In genomic region chr14:56351959-56352660, GRCm38 (mm10) we compare ENCODE assay signal across 9 mouse cellular contexts. TPM values are rescaled to one million over a fixed set of nuclear protein-coding genes. Genes with fewer than 3 reads are reported as not detected.
DNase-seq lines count a peak whose midpoint lies in the region; ATAC-seq and TF ChIP-seq lines count a peak whose summit lies in the region.
"Had no signal": no experiment of that assay in that cellular context is flagged by ENCODE, and none has a peak within 500 bp of the region (broad histone marks: within the 10 kb centered on the region; RNA-seq: fewer than 3 reads in every experiment).

No protein-coding gene starts in this region.

- no peak for TF ChIP-seq POLR2A in testis, adult 2 months (IDR thresholded peaks at IDR 0.05; ENCODE audit: control insufficient read depth, low read depth, low read length)

- no peaks in the 10 kb centered on the region for H3K27me3 ChIP-seq in midbrain, embryonic 11.5 days (ENCODE audit: control insufficient read depth, insufficient read depth, low read length)
- no peaks in the 10 kb centered on the region for H3K27me3 ChIP-seq in midbrain, embryonic 15.5 days (replicated peaks)
- H3K27me3 ChIP-seq in testis, adult 2 months (ENCODE audit: control insufficient read depth, insufficient read depth, low read length), result no peaks in the 10 kb centered on the region

- H3K4me1 ChIP-seq in midbrain, embryonic 11.5 days (ENCODE audit: control insufficient read depth, insufficient read depth, low read length), result no peaks in the 10 kb centered on the region
- H3K4me1 ChIP-seq in midbrain, embryonic 15.5 days, result no peaks in the 10 kb centered on the region
- H3K4me1 ChIP-seq in testis, adult 2 months (ENCODE audit: control insufficient read depth, insufficient read depth, low read length), result peaks cover 3% of the 10 kb centered on the region; the same call in 1 of the 2 replicates

- no peak overlapping the region for H3K4me3 ChIP-seq in midbrain, embryonic 11.5 days (ENCODE audit: low read depth, low read length)
- H3K4me3 ChIP-seq in midbrain, embryonic 15.5 days, result no peak overlapping the region
- H3K4me3 ChIP-seq in testis, adult 2 months (ENCODE audit: control insufficient read depth, low read depth, low read length), result no peak overlapping the region

- H3K9me3 ChIP-seq in midbrain, embryonic 11.5 days (ENCODE audit: control insufficient read depth, low read length), result no peaks in the 10 kb centered on the region
- no peaks in the 10 kb centered on the region for H3K9me3 ChIP-seq in midbrain, embryonic 15.5 days

- DNase-seq in CD4-positive, CD25-positive, alpha-beta regulatory T cell, adult 2 months (ENCODE audit: low read depth, low spot score), result peak; percentile 74
- DNase-seq in midbrain, embryonic 11.5 days (ENCODE audit: low spot score, missing footprints), result peak; percentile 92
- peak; percentile 73 for DNase-seq in induced T-regulatory cell, adult 2 months (ENCODE audit: low read depth)
- no peak for DNase-seq in frontal cortex, postnatal 10 days (ENCODE audit: low spot score in 2 of 2)

- no peaks in the 10 kb centered on the region for H3K36me3 ChIP-seq in midbrain, embryonic 11.5 days (ENCODE audit: control insufficient read depth, insufficient read depth, low read length)
- H3K36me3 ChIP-seq in midbrain, embryonic 15.5 days (replicated peaks), result no peaks in the 10 kb centered on the region
- H3K36me3 ChIP-seq in testis, adult 2 months (ENCODE audit: control insufficient read depth, insufficient read depth, low read length), result no peaks in the 10 kb centered on the region

- peak; percentile 82; the same call in 1 of the 2 replicates for TF ChIP-seq CTCF in testis, adult 2 months (IDR thresholded peaks at IDR 0.05; ENCODE audit: control insufficient read depth, insufficient read depth, insufficient replicate concordance, low read depth, low read length)

- H3K4me2 ChIP-seq in midbrain, embryonic 11.5 days, result no peak overlapping the region
- H3K4me2 ChIP-seq in midbrain, embryonic 15.5 days, result no peak overlapping the region

- ATAC-seq in CD4-positive, CD25-positive, alpha-beta regulatory T cell, adult 4 months, result no peak
- ATAC-seq in midbrain, embryonic 11.5 days (ENCODE audit: low FRiP score), result no peak
- no peak for ATAC-seq in midbrain, embryonic 15.5 days (replicated peaks)
- peak; percentile 71 for ATAC-seq in common myeloid progenitor, adult 5-6 weeks (replicated peaks; ENCODE audit: low read depth, poor library complexity, severe bottlenecking)

- no peak overlapping the region for H3K27ac ChIP-seq in midbrain, embryonic 11.5 days (ENCODE audit: low read depth, low read length)
- H3K27ac ChIP-seq in midbrain, embryonic 15.5 days, result no peak overlapping the region
- H3K27ac ChIP-seq in testis, adult 2 months (ENCODE audit: control insufficient read depth, insufficient read depth, low read depth, low read length), result no peak overlapping the region

- H3K9ac ChIP-seq in midbrain, embryonic 11.5 days (ENCODE audit: low read length), result no peak overlapping the region
- no peak overlapping the region for H3K9ac ChIP-seq in midbrain, embryonic 15.5 days

- WGBS in midbrain, embryonic 11.5 days, result 40% methylated on average over 17 of the region's 17 CpGs
- WGBS in midbrain, embryonic 15.5 days, result 39% methylated on average over 17 of the region's 17 CpGs

RNA-seq across cellular contexts. Expression of gene Atp12a, which starts 12.8 kb away (rescaled TPM):
- polyA plus RNA-seq in CD4-positive, CD25-positive, alpha-beta regulatory T cell, adult 4 months (2017; shearing (Covaris generic)), result not detected
- 0.10 TPM in 1 of 2 replicates, not detected in the other for polyA plus RNA-seq in midbrain, embryonic 11.5 days (2014; fragmentation: Nextera tagmentation; extraction: Ambion mirVana)
- polyA plus RNA-seq in midbrain, embryonic 15.5 days (2015; fragmentation: Nextera tagmentation; extraction: Ambion mirVana), result 0.10 and 0.28 TPM in 2 replicates
- total RNA-seq in common myeloid progenitor, adult 5-6 weeks (2017), result not detected in 2 replicates
- polyA plus RNA-seq in testis, adult 2 months (2012; rRNA removed), result 0.09 and 0.12 TPM in 2 replicates
- total RNA-seq: layer of hippocampus, postnatal 25 days had no signal

RNA-seq across cellular contexts. Expression of gene Rnf17, which starts 50.3 kb away (rescaled TPM):
- under 1 TPM; 0.44 to 0.86 TPM for polyA plus RNA-seq in CD4-positive, CD25-positive, alpha-beta regulatory T cell, adult 4 months (2017; shearing (Covaris generic))
- polyA plus RNA-seq in midbrain, embryonic 11.5 days (2014; fragmentation: Nextera tagmentation; extraction: Ambion mirVana), result 1.3 and 2.1 TPM in 2 replicates
- polyA plus RNA-seq in midbrain, embryonic 15.5 days (2015; fragmentation: Nextera tagmentation; extraction: Ambion mirVana), result 1.0 and 1.3 TPM in 2 replicates
- 10.6 and 13.0 TPM in 2 replicates for total RNA-seq in common myeloid progenitor, adult 5-6 weeks (2017)
- 39.2 and 51.0 TPM in 2 replicates for polyA plus RNA-seq in testis, adult 2 months (2012; rRNA removed)

Comparison
In these comparisons a context has a peak if more than half of its experiments do, and no peak if none do; other contexts are left out.
1. DNase-seq: peak in CD4-positive, CD25-positive, alpha-beta regulatory T cell, adult 2 months (single experiment), midbrain, embryonic 11.5 days (single experiment) and induced T-regulatory cell, adult 2 months (single experiment); none in frontal cortex, postnatal 10 days (0 of 2).
2. RNA of gene Rnf17, which starts 50.3 kb away (polyA plus RNA-seq): 39.2 to 51.0 TPM in testis, adult 2 months; 1.3 to 2.1 TPM in midbrain, embryonic 11.5 days, 1.0 to 1.3 TPM in midbrain, embryonic 15.5 days and 0.44 to 0.86 TPM in CD4-positive, CD25-positive, alpha-beta regulatory T cell, adult 4 months; every median in the first group is over 10 times any median in the second.